Mouse (Mus musculus) lung, postnatal 0 days (tissue): ENCODE measurements around the gene Ndc1.

ENCODE experiments used
- CTCF ChIP-seq: IDR thresholded peaks from 2 replicates; pipeline ENCODE4 v1.5.1; 2016; ENCODE audit warnings: antibody characterized with exemption, mild to moderate bottlenecking
- EP300 ChIP-seq: IDR thresholded peaks from 2 replicates; pipeline ENCODE4 v1.6.1; 2016; ENCODE audit warnings: antibody characterized with exemption, mild to moderate bottlenecking, control low read depth

- no peak for TF ChIP-seq CTCF
- TF ChIP-seq EP300: no peak
Observed at GRCm38 (mm10) chr4:107374677-107375076, 7.1 kb downstream of the Ndc1 start.
